Mouse (Mus musculus) neural tube, embryonic 11.5 days (tissue): ENCODE results near the gene Tenm4. TPM values are rescaled to one million over a fixed set of nuclear protein-coding genes. Genes with fewer than 3 reads are reported as not detected.
"Not testable (repeated sequence)": the region's sequence is repeated elsewhere in the genome, so short reads cannot be mapped to it uniquely, and the experiment has no call there.

Experiments used
- ATAC-seq: fragments of 200-750 bp; cut with Nextera tagmentation; 2 replicates; pipeline ENCODE4 v1.8.0; 2017; ENCODE audit warnings: moderate number of reproducible peaks, mild to moderate bottlenecking, moderate TSS enrichment, moderate library complexity; ENCODE audit not compliant: insufficient read depth, low FRiP score, low TSS enrichment
- DNase-seq: peaks from one replicate; pipeline ENCODE4 v3.0.0-alpha.2; 2015; ENCODE audit warnings: low spot score
- H3K27ac ChIP-seq: fragments of 300-500 bp; sonication (generic); 2 replicates; pipeline ENCODE4 v1.5.1; 2014; ENCODE audit warnings: low read depth, mild to moderate bottlenecking, low read length
- H3K27me3 ChIP-seq: fragments of 300-500 bp; sonication (generic); 2 replicates; pipeline ENCODE4 v1.6.1; 2014; ENCODE audit warnings: mild to moderate bottlenecking, low read length, mixed read lengths; ENCODE audit not compliant: control insufficient read depth, insufficient read depth
- H3K36me3 ChIP-seq: fragments of 300-500 bp; sonication (generic); 2 replicates; pipeline ENCODE4 v1.6.1; 2014; ENCODE audit warnings: mild to moderate bottlenecking, low read length, moderate library complexity, mixed read lengths; ENCODE audit not compliant: control insufficient read depth, insufficient read depth
- H3K4me1 ChIP-seq: fragments of 300-500 bp; sonication (generic); 2 replicates; pipeline ENCODE4 v1.6.1; 2014; ENCODE audit warnings: low read length, mixed read lengths; ENCODE audit not compliant: control insufficient read depth, insufficient read depth
- H3K4me2 ChIP-seq: fragments of 300-500 bp; sonication (generic); 2 replicates; pipeline ENCODE4 v1.6.1; 2014; ENCODE audit warnings: low read depth, mild to moderate bottlenecking, moderate library complexity
- H3K4me3 ChIP-seq: fragments of 300-500 bp; sonication (generic); 2 replicates; pipeline ENCODE4 v1.5.1; 2014; ENCODE audit warnings: low read depth, low read length
- H3K9ac ChIP-seq: fragments of 300-500 bp; sonication (generic); 2 replicates; pipeline ENCODE4 v1.6.1; 2014; ENCODE audit warnings: mild to moderate bottlenecking, low read length
- H3K9me3 ChIP-seq: fragments of 300-500 bp; sonication (generic); 2 replicates; pipeline ENCODE4 v1.6.1; 2016; ENCODE audit warnings: low read length; ENCODE audit not compliant: control insufficient read depth
- WGBS: fragments of 180-500 bp; shearing (Covaris S2); extraction: QIAGEN DNeasy Blood & Tissue Kit; methylation state at CpG from one replicate; pipeline ENCODE4 v1.1.7; 2014; 5-methylcytosine and 5-hydroxymethylcytosine counted together
- polyA plus RNA-seq: library from polyadenylated mRNA; unstranded; fragments of >200 nt; fragmentation: Nextera tagmentation; extraction: Ambion mirVana; gene quantifications from 2 replicates; pipeline ENCODE4 v1.2.1, GENCODE M21; 2014

Gene Tenm4
- polyA plus RNA-seq, 1 experiment from 2014 or later: 32.7 TPM

DNA sequence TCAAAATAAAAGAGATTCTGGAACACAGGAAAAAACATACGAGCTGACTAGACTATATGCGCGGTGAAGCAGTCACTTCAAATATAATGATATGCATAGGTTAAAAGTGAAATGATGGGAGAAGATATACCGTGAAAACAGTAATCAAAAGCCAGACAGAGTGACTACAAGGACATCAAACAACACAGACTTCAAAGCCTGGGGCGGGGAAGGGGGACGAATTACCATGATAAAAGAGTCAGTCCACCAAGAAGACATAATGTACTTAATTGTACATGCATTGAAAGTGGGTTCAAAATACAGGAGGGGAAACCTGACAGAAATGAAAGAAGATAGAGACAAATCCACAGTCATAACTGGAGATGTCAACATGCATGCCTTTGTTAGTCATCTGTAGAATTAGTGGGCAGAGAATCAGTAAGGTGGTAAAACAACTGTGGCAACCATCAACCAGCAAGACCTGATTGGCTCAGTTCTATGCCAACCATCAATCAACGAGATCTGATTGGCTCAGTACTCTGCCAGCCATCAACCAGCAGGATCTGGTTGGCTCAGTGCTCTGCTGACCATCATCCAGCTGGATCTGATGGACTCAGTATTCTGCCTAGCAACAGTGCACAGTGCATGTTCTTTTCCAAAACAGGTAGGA lies 749.5 kb downstream of the Tenm4 start:
- WGBS: 52% methylated on average over 7 of the region's 7 CpGs
- Histone ChIP-seq H3K4me3 (no peak overlapping the region), H3K4me1 (no peaks in the 10 kb centered on the region), H3K9ac (no peak overlapping the region), H3K36me3 (no peaks in the 10 kb centered on the region), H3K27me3 (no peaks in the 10 kb centered on the region), H3K9me3 (no peaks in the 10 kb centered on the region), H3K27ac (no peak overlapping the region), H3K4me2 (no peak overlapping the region)
- DNase-seq (no peak), ATAC-seq (peak; percentile 82)

GRCm38 (mm10) chr7:96922927-96923326 lies 751.9 kb downstream of the Tenm4 start:
- H3K36me3 ChIP-seq: no peaks in the 10 kb centered on the region
- no peaks in the 10 kb centered on the region for H3K4me1 ChIP-seq
- no peaks in the 10 kb centered on the region for H3K9me3 ChIP-seq
- no peak overlapping the region for H3K27ac ChIP-seq
- H3K27me3 ChIP-seq: no peaks in the 10 kb centered on the region
- no peak overlapping the region for H3K9ac ChIP-seq
- no peak overlapping the region for H3K4me2 ChIP-seq
- ATAC-seq (no peak), DNase-seq (no peak)
- WGBS: 96% methylated on average over 2 of the region's 2 CpGs
- H3K4me3 ChIP-seq: no peak overlapping the region

GRCm38 (mm10) chr7:96943715-96944377 lies 772.8 kb downstream of the Tenm4 start:
- Histone ChIP-seq H3K9ac (no peak overlapping the region), H3K4me2 (no peak overlapping the region), H3K27me3 (no peaks in the 10 kb centered on the region), H3K36me3 (no peaks in the 10 kb centered on the region), H3K9me3 (no peaks in the 10 kb centered on the region), H3K4me3 (no peak overlapping the region), H3K4me1 (no peaks in the 10 kb centered on the region), H3K27ac (no peak overlapping the region)
- DNase-seq: no peak
- 82% methylated on average over 5 of the region's 5 CpGs for WGBS
- no peak for ATAC-seq

DNA sequence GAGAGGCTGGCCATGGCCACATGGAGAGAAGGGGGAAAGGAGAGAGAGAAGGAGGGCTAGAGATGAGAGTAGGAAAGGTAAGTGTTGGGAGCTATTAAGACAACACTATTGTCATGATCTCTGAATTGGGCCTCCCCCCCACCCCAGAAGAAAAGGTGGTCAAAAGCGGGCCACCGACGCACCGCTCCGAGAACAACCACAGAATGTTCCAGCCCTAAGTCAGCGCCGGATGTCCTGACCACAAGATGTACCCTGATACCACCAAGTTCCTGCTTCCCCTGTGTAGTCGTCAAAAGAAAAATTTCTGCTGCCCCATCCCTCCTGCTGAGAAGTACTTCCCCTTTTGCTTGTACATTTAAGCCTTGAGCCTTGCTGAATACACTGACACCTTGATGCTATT lies 775.5 kb downstream of the Tenm4 start:
- WGBS: 94% methylated on average over 8 of the region's 8 CpGs
- not testable (repeated sequence) for H3K9ac ChIP-seq

GRCm38 (mm10) chr7:96951281-96952051 lies 780.4 kb downstream of the Tenm4 start, which contains the start of gene Nars2:
Gene Nars2, plus strand, starts transcription at chr7:96951505.
- Histone ChIP-seq H3K36me3 (no peaks in the 10 kb centered on the region), H3K9me3 (no peaks in the 10 kb centered on the region), H3K9ac (peak within 1 kb of the TSS; percentile 75), H3K4me3 (peak within 1 kb of the TSS; percentile 73), H3K27ac (peak within 1 kb of the TSS; percentile 54; the same call in 1 of the 2 replicates), H3K27me3 (no peaks in the 10 kb centered on the region), H3K4me1 (peaks cover 3% of the 10 kb centered on the region; the same call in 1 of the 2 replicates), H3K4me2 (peak within 1 kb of the TSS; percentile 57)
- ATAC-seq (peak; percentile 99), DNase-seq (peak; percentile 97)
- under 1% methylated on average over 62 of the region's 62 CpGs for WGBS

More for the DNA sequence above, 775.5 kb downstream of the Tenm4 start:
- not testable (repeated sequence) for H3K4me2 ChIP-seq, DNase-seq, H3K27ac ChIP-seq, H3K9me3 ChIP-seq, H3K4me3 ChIP-seq, ATAC-seq, H3K27me3 ChIP-seq, H3K4me1 ChIP-seq, H3K36me3 ChIP-seq

DNA sequence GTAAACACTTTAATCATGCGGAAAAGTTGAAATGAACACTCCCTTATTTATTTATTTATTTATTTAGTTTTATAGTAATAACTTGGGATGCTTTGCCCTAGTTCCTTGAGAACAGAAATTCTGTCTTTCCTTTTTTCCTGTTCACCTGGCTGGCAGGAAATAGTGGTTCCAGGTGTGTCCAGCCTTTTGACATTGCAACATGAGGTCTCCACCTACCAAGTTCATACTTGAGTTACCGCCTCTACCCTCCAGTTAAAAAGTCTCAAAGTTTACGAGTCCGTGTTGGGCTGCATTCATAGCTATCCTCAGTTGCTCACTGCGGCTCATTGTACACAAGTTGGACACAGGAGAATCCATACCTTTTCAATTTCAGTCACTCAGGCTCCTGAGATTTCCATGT lies 781.0 kb downstream of the Tenm4 start:
- no peaks in the 10 kb centered on the region for H3K9me3 ChIP-seq
- H3K4me1 ChIP-seq: peaks cover 3% of the 10 kb centered on the region; the same call in 1 of the 2 replicates
- H3K4me2 ChIP-seq: peak overlapping the region; percentile 57
- H3K9ac ChIP-seq: peak overlapping the region; percentile 75; the same call in 1 of the 2 replicates
- H3K27me3 ChIP-seq: no peaks in the 10 kb centered on the region
- H3K27ac ChIP-seq: 0 out of 2 replicates have a peak overlapping the region, but pooled peaks have one; percentile 54
- DNase-seq: no peak
- H3K4me3 ChIP-seq: peak overlapping the region; percentile 73
- ATAC-seq: no peak
- 39% methylated on average over 5 of the region's 5 CpGs for WGBS
- H3K36me3 ChIP-seq: no peaks in the 10 kb centered on the region; the same call in 1 of the 2 replicates

DNA sequence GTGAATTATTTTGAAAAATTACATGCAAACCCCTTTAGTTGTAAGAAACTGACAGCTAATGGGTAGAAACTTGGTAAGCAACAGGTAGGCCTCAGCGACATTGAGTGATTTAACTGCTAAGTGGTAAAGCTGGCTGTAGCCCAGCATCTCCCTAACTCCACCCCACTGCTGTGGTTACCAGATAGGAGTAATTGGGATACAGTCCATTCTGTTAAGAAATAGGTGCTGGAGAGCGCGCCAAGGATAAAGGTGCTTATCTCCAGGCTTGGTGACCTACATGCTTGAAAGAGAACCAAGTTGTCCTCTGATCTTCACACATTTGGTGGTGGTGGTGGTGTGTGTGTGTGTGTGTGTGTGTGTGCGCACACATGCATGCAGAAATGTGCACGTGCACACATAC lies 788.1 kb downstream of the Tenm4 start:
- no peaks in the 10 kb centered on the region for H3K9me3 ChIP-seq
- no peak overlapping the region for H3K9ac ChIP-seq
- ATAC-seq: no peak
- H3K4me1 ChIP-seq: no peaks in the 10 kb centered on the region
- no peak overlapping the region for H3K27ac ChIP-seq
- no peak for DNase-seq
- H3K27me3 ChIP-seq: no peaks in the 10 kb centered on the region
- no peaks in the 10 kb centered on the region; the same call in 1 of the 2 replicates for H3K36me3 ChIP-seq
- H3K4me3 ChIP-seq: no peak overlapping the region
- H3K4me2 ChIP-seq: no peak overlapping the region
- WGBS: 92% methylated on average over 5 of the region's 5 CpGs
